Mouse (Mus musculus) neural tube, embryonic 13.5 days (tissue): ENCODE results near the gene Gpam. TPM values are rescaled to one million over a fixed set of nuclear protein-coding genes. Genes with fewer than 3 reads are reported as not detected.

Experiments used
- ATAC-seq: fragments of 200-750 bp; cut with Nextera tagmentation; 2 replicates; pipeline ENCODE4 v1.8.0; 2017; ENCODE audit warnings: low read depth, mild to moderate bottlenecking, moderate TSS enrichment, moderate library complexity
- H3K27ac ChIP-seq: fragments of 300-500 bp; sonication (generic); replicated peaks from 2 replicates; pipeline ENCODE4 v1.5.1; 2015; ENCODE audit warnings: moderate library complexity, mild to moderate bottlenecking, inconsistent platforms
- H3K27me3 ChIP-seq: fragments of 300-500 bp; sonication (generic); 2 replicates; pipeline ENCODE4 v1.6.1; 2015; ENCODE audit warnings: mild to moderate bottlenecking, inconsistent platforms
- H3K36me3 ChIP-seq: fragments of 300-500 bp; sonication (generic); 2 replicates; pipeline ENCODE4 v1.6.1; 2015; ENCODE audit warnings: mild to moderate bottlenecking, inconsistent platforms
- H3K4me1 ChIP-seq: fragments of 300-500 bp; sonication (generic); replicated peaks from 2 replicates; pipeline ENCODE4 v1.6.1; 2015; ENCODE audit warnings: inconsistent platforms
- H3K4me2 ChIP-seq: fragments of 300-500 bp; sonication (generic); 2 replicates; pipeline ENCODE4 v1.6.1; 2015; ENCODE audit warnings: inconsistent platforms, mild to moderate bottlenecking, moderate library complexity
- H3K4me3 ChIP-seq: fragments of 300-500 bp; sonication (generic); 2 replicates; pipeline ENCODE4 v1.5.1; 2015; ENCODE audit warnings: mild to moderate bottlenecking, inconsistent platforms
- H3K9ac ChIP-seq: fragments of 300-500 bp; sonication (generic); 2 replicates; pipeline ENCODE4 v1.6.1; 2015; ENCODE audit warnings: moderate library complexity, mild to moderate bottlenecking, inconsistent platforms
- H3K9me3 ChIP-seq: fragments of 300-500 bp; sonication (generic); 2 replicates; pipeline ENCODE4 v1.6.1; 2016; ENCODE audit warnings: inconsistent platforms
- WGBS: fragments of 180-500 bp; shearing (Covaris S2); methylation state at CpG from one replicate; pipeline ENCODE4 v1.1.7; 2015; 5-methylcytosine and 5-hydroxymethylcytosine counted together
- polyA plus RNA-seq: library from polyadenylated mRNA; unstranded; fragments of >200 nt; fragmentation: Nextera tagmentation; extraction: Ambion mirVana; gene quantifications from 2 replicates; pipeline ENCODE4 v1.2.1, GENCODE M21; 2015

Gene Gpam
- polyA plus RNA-seq, 1 experiment from 2014 or later = 19.6 TPM

- Histone ChIP-seq H3K27ac (no peak overlapping the region), H3K4me3 (no peak overlapping the region), H3K27me3 (no peaks in the 10 kb centered on the region), H3K9ac (no peak overlapping the region), H3K9me3 (no peaks in the 10 kb centered on the region), H3K4me2 (no peak overlapping the region), H3K4me1 (no peaks in the 10 kb centered on the region), H3K36me3 (peaks cover 98% of the 10 kb centered on the region)
- WGBS = 85% methylated on average over 3 of the region's 3 CpGs
- no peak for ATAC-seq
Measured at GRCm38 (mm10) chr19:55073004-55073403, 54.0 kb downstream of the Gpam start.

DNA sequence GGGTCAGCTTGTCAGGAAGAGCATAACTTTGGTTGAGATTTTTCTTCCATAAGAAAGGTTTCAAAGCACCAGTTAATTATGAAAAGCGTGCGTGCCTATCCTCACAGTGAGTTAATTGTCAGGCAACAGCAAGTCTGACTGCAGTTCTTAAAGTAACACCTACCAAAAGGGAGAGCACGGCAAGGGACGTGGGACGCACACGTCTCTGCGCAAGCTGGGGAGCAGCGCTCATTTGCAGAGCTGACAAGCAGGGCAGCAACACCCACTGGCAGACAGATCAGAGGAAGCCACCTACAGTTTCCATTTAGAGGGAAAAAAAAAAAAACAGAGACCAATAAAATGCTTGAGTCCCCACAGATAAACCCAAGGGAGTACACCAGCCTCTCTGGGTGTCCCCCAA is 58.0 kb downstream of the Gpam start:
- no peak for ATAC-seq
- Histone ChIP-seq H3K4me3 (no peak overlapping the region), H3K36me3 (peaks cover 72% of the 10 kb centered on the region), H3K27ac (no peak overlapping the region), H3K4me1 (no peaks in the 10 kb centered on the region), H3K9ac (no peak overlapping the region), H3K4me2 (no peak overlapping the region), H3K9me3 (no peaks in the 10 kb centered on the region), H3K27me3 (no peaks in the 10 kb centered on the region)
- WGBS = 92% methylated on average over 8 of the region's 8 CpGs

- whole genome bisulfite sequencing = 34% methylated on average over 6 of the region's 6 CpGs
- Histone ChIP-seq H3K4me3 (no peak overlapping the region), H3K9ac (no peak overlapping the region; the same call in 1 of the 2 replicates), H3K4me2 (no peak overlapping the region), H3K27me3 (no peaks in the 10 kb centered on the region), H3K27ac (0 out of 2 replicates have a peak overlapping the region, but pooled peaks have one; percentile 13), H3K36me3 (peaks cover 16% of the 10 kb centered on the region), H3K9me3 (no peaks in the 10 kb centered on the region), H3K4me1 (peaks cover 12% of the 10 kb centered on the region)
- ATAC-seq = no peak
Measured at GRCm38 (mm10) chr19:55063272-55063671, 63.8 kb downstream of the Gpam start.

- no peak overlapping the region for H3K27ac ChIP-seq
- no peak overlapping the region for H3K4me2 ChIP-seq
- H3K4me1 ChIP-seq = peaks cover 12% of the 10 kb centered on the region
- no peak overlapping the region for H3K4me3 ChIP-seq
- H3K9me3 ChIP-seq = no peaks in the 10 kb centered on the region
- no peak overlapping the region for H3K9ac ChIP-seq
- no peak for ATAC-seq
- peaks cover 11% of the 10 kb centered on the region; the same call in 1 of the 2 replicates for H3K36me3 ChIP-seq
- H3K27me3 ChIP-seq = no peaks in the 10 kb centered on the region
- WGBS = 85% methylated on average over 8 of the region's 8 CpGs
Measured at GRCm38 (mm10) chr19:55062501-55062900, 64.5 kb downstream of the Gpam start.

GRCm38 (mm10) chr19:55061951-55062350 is 65.1 kb downstream of the Gpam start:
- Histone ChIP-seq H3K27ac (no peak overlapping the region), H3K4me1 (peaks cover 12% of the 10 kb centered on the region), H3K4me2 (no peak overlapping the region), H3K27me3 (no peaks in the 10 kb centered on the region), H3K9me3 (no peaks in the 10 kb centered on the region), H3K9ac (no peak overlapping the region), H3K36me3 (peaks cover 7% of the 10 kb centered on the region; the same call in 1 of the 2 replicates), H3K4me3 (no peak overlapping the region)
- ATAC-seq = 0 out of 2 replicates have a peak, but pooled peaks have one; percentile 2
- 25% methylated on average over 5 of the region's 5 CpGs for WGBS

GRCm38 (mm10) chr19:55061447-55061901 is 65.6 kb downstream of the Gpam start:
- H3K4me1 ChIP-seq = peaks cover 12% of the 10 kb centered on the region
- H3K4me3 ChIP-seq = peak overlapping the region; percentile 25
- WGBS = 7% methylated on average over 14 of the region's 14 CpGs
- H3K4me2 ChIP-seq = peak overlapping the region; percentile 59
- H3K27ac ChIP-seq = no peak overlapping the region
- peaks cover 6% of the 10 kb centered on the region; the same call in 1 of the 2 replicates for H3K36me3 ChIP-seq
- H3K9me3 ChIP-seq = no peaks in the 10 kb centered on the region
- no peaks in the 10 kb centered on the region for H3K27me3 ChIP-seq
- peak overlapping the region; percentile 41 for H3K9ac ChIP-seq
- peak; percentile 64 for ATAC-seq

- H3K4me3 ChIP-seq = peak overlapping the region; percentile 25
- H3K4me2 ChIP-seq = peak overlapping the region; percentile 59
- WGBS = 3% methylated on average over 7 of the region's 7 CpGs
- peaks cover 2% of the 10 kb centered on the region; the same call in 1 of the 2 replicates for H3K36me3 ChIP-seq
- H3K27ac ChIP-seq = no peak overlapping the region
- ATAC-seq = peak; percentile 69
- no peaks in the 10 kb centered on the region for H3K27me3 ChIP-seq
- H3K9me3 ChIP-seq = no peaks in the 10 kb centered on the region
- peaks cover 12% of the 10 kb centered on the region for H3K4me1 ChIP-seq
- H3K9ac ChIP-seq = peak overlapping the region; percentile 41
Measured at GRCm38 (mm10) chr19:55060964-55061363, 66.1 kb downstream of the Gpam start.

- Histone ChIP-seq H3K9me3 (no peaks in the 10 kb centered on the region), H3K36me3 (no peaks in the 10 kb centered on the region), H3K4me3 (no peak overlapping the region), H3K9ac (no peak overlapping the region), H3K27ac (no peak overlapping the region), H3K4me1 (peaks cover 7% of the 10 kb centered on the region), H3K4me2 (no peak overlapping the region), H3K27me3 (no peaks in the 10 kb centered on the region)
- WGBS = 65% methylated on average over 5 of the region's 5 CpGs
- no peak for ATAC-seq
Measured at GRCm38 (mm10) chr19:55057483-55057882, 69.6 kb downstream of the Gpam start.

- no peak for ATAC-seq
- Histone ChIP-seq H3K9me3 (no peaks in the 10 kb centered on the region), H3K36me3 (no peaks in the 10 kb centered on the region), H3K9ac (no peak overlapping the region), H3K27ac (no peak overlapping the region), H3K4me1 (no peaks in the 10 kb centered on the region), H3K27me3 (no peaks in the 10 kb centered on the region), H3K4me3 (no peak overlapping the region), H3K4me2 (no peak overlapping the region)
- WGBS = 95% methylated on average over 10 of the region's 10 CpGs
Measured at GRCm38 (mm10) chr19:55055634-55056269, 71.3 kb downstream of the Gpam start.

DNA sequence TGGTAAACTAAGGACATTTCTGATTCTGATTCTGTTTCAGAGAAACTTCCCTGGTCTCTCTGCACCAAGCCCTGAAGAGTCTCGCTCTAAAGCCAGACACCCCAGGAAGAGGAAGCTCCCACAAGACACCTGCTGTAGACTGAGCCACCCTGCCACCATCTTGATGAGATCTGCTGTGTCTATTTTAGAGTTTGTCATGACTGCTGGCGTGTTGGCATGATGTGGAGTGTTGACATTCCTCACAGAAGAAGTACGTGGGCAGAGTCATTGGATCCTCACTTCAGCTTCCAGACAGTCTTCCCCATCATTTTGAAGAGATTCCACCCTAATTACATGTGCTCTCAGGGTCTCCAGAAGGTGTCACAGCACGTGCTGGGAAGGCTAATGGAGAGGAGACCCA is 73.9 kb downstream of the Gpam start:
- Histone ChIP-seq H3K4me2 (no peak overlapping the region), H3K36me3 (no peaks in the 10 kb centered on the region), H3K4me3 (no peak overlapping the region), H3K4me1 (no peaks in the 10 kb centered on the region), H3K9me3 (no peaks in the 10 kb centered on the region), H3K27ac (no peak overlapping the region), H3K9ac (no peak overlapping the region), H3K27me3 (no peaks in the 10 kb centered on the region)
- no peak for ATAC-seq
- 82% methylated on average over 4 of the region's 4 CpGs for WGBS

GRCm38 (mm10) chr19:55037406-55037805 is 89.6 kb downstream of the Gpam start:
- Histone ChIP-seq H3K4me1 (no peaks in the 10 kb centered on the region), H3K27ac (no peak overlapping the region), H3K36me3 (no peaks in the 10 kb centered on the region), H3K9me3 (no peaks in the 10 kb centered on the region), H3K4me3 (no peak overlapping the region), H3K9ac (no peak overlapping the region), H3K4me2 (no peak overlapping the region), H3K27me3 (no peaks in the 10 kb centered on the region)
- ATAC-seq = no peak
- 76% methylated on average over 7 of the region's 7 CpGs for WGBS

DNA sequence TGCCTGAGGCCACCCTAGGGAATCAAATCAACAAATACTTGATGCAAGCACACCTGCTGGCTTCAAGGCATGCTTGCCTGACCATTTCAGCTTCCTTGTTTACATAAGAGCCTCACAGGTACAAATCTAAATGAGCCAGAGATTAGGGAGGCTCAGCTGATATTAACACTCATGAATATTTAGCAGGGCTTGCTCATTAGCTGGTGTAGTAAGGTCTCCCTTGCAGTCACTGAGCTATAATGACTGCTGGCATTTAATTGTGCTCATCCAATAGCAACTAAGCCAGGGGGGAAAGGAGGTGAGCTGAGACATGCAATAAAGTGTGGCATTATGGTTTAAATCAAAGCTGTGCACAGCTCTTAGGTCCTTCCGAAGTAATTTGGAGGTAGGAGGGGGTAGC is 108.2 kb downstream of the Gpam start:
- Histone ChIP-seq H3K27me3 (no peaks in the 10 kb centered on the region), H3K27ac (0 out of 2 replicates have a peak overlapping the region, but pooled peaks have one; percentile 64), H3K4me3 (no peak overlapping the region), H3K4me1 (peaks cover 15% of the 10 kb centered on the region), H3K36me3 (no peaks in the 10 kb centered on the region), H3K4me2 (no peak overlapping the region), H3K9me3 (no peaks in the 10 kb centered on the region), H3K9ac (no peak overlapping the region)
- peak; percentile 94 for ATAC-seq
- 30% methylated on average over 1 of the region's 1 CpGs for WGBS
